In genomic region chr6:83208050-83208400, GRCm38 (mm10) we compare ENCODE assay signal across 23 mouse cellular contexts. TPM values are rescaled to one million over a fixed set of nuclear protein-coding genes. Genes with fewer than 3 reads are reported as not detected.
"Had no signal": no experiment of that assay in that cellular context is flagged by ENCODE, and none has a peak within 500 bp of the region (broad histone marks: within the 10 kb centered on the region; RNA-seq: fewer than 3 reads in every experiment).

No protein-coding gene starts in this region.

- H3K4me2 ChIP-seq: liver, embryonic 15.5 days; lung, embryonic 15.5 days; midbrain, embryonic 11.5 days; midbrain, embryonic 13.5 days; midbrain, embryonic 15.5 days; neural tube, embryonic 13.5 days; neural tube, embryonic 15.5 days had no signal

- H3K36me3 ChIP-seq: liver, embryonic 15.5 days; lung, embryonic 15.5 days; midbrain, embryonic 13.5 days; midbrain, embryonic 15.5 days; neural tube, embryonic 13.5 days; neural tube, embryonic 15.5 days had no signal

- DNase-seq: liver, postnatal 0 days; lung, adult 2 months; lung, postnatal 14 days; lung, postnatal 36 days; retina, postnatal 1 day; right cerebral cortex, adult 18-20 months; right cerebral cortex, postnatal 25 days; right cerebral cortex, postnatal 4 days; thymus, adult 18-20 months; thymus, postnatal 14 days; thymus, postnatal 36 days had no signal

- ATAC-seq: liver, postnatal 0 days; lung, postnatal 0 days; midbrain, embryonic 13.5 days; midbrain, embryonic 15.5 days had no signal

- H3K4me1 ChIP-seq: liver, embryonic 15.5 days; megakaryocyte, embryonic 14.5 days; midbrain, embryonic 15.5 days; neural tube, embryonic 15.5 days had no signal

- H3K27ac ChIP-seq: liver, embryonic 15.5 days; lung, embryonic 15.5 days; macrophage; midbrain, embryonic 13.5 days; midbrain, embryonic 15.5 days; neural tube, embryonic 13.5 days; neural tube, embryonic 15.5 days had no signal

- H3K4me3 ChIP-seq: liver, embryonic 15.5 days; lung, embryonic 15.5 days; megakaryocyte, embryonic 14.5 days; midbrain, embryonic 13.5 days; midbrain, embryonic 15.5 days; myocyte; neural tube, embryonic 13.5 days; neural tube, embryonic 15.5 days had no signal

- H3K9ac ChIP-seq: liver, embryonic 15.5 days; liver, postnatal 0 days; lung, embryonic 15.5 days; midbrain, embryonic 13.5 days; midbrain, embryonic 15.5 days; neural tube, embryonic 13.5 days; neural tube, embryonic 15.5 days had no signal

- H3K27me3 ChIP-seq: lung, embryonic 15.5 days; midbrain, embryonic 13.5 days; midbrain, embryonic 15.5 days; neural tube, embryonic 13.5 days; neural tube, embryonic 15.5 days had no signal

- H3K9me3 ChIP-seq: liver, embryonic 15.5 days; lung, embryonic 15.5 days; midbrain, embryonic 13.5 days; midbrain, embryonic 15.5 days; neural tube, embryonic 13.5 days; neural tube, embryonic 15.5 days had no signal

RNA-seq across cellular contexts. Expression of gene Slc4a5, which starts 11.6 kb away (rescaled TPM):
- polyA plus RNA-seq: macrophage had no signal

RNA-seq across cellular contexts. Expression of gene 1700003E16Rik, which starts 51.8 kb away (rescaled TPM):
- total RNA-seq: megakaryocyte progenitor cell, adult 5-6 weeks had no signal
